Mouse (Mus musculus) ES-Bruce4 (cell line): ENCODE results near the gene Grb10. TPM values are rescaled to one million over a fixed set of nuclear protein-coding genes. Genes with fewer than 3 reads are reported as not detected.

ENCODE experiments used
- H3K27ac ChIP-seq: 2 replicates; pipeline ENCODE4 v1.5.1; 2012; ENCODE audit warnings: low read length, inconsistent platforms; ENCODE audit not compliant: insufficient read depth
- H3K27me3 ChIP-seq: 2 replicates; pipeline ENCODE4 v1.6.1; 2012; ENCODE audit warnings: mild to moderate bottlenecking, low read length, inconsistent platforms; ENCODE audit not compliant: control insufficient read depth, poor library complexity, insufficient read depth, severe bottlenecking
- H3K36me3 ChIP-seq: 2 replicates; pipeline ENCODE4 v1.6.1; 2012; ENCODE audit warnings: inconsistent platforms, mild to moderate bottlenecking, low read length, moderate library complexity; ENCODE audit not compliant: control insufficient read depth, poor library complexity, insufficient read depth, severe bottlenecking
- H3K4me1 ChIP-seq: one replicate; pipeline ENCODE4 v1.8.1; 2011; ENCODE audit warnings: low read length; ENCODE audit not compliant: control insufficient read depth, insufficient read depth
- H3K4me3 ChIP-seq: 2 replicates; pipeline ENCODE4 v1.5.1; 2011; ENCODE audit warnings: low read depth, mild to moderate bottlenecking, low read length
- H3K9ac ChIP-seq: 2 replicates; pipeline ENCODE4 v1.6.1; 2012; ENCODE audit warnings: low read depth, mild to moderate bottlenecking, inconsistent platforms; ENCODE audit not compliant: poor library complexity, severe bottlenecking
- H3K9me3 ChIP-seq: replicated peaks from 2 replicates; pipeline ENCODE4 v1.6.1; 2012; ENCODE audit warnings: mild to moderate bottlenecking, low read length, inconsistent platforms; ENCODE audit not compliant: control insufficient read depth, poor library complexity, insufficient read depth, severe bottlenecking
- CTCF ChIP-seq: IDR thresholded peaks from one replicate; pipeline ENCODE4 v1.8.1; 2011; ENCODE audit warnings: low read depth, low read length
- EP300 ChIP-seq: IDR thresholded peaks from 2 replicates; pipeline ENCODE4 v1.6.1; 2011; ENCODE audit warnings: low read depth, low read length; ENCODE audit not compliant: insufficient read depth
- POLR2A ChIP-seq: IDR thresholded peaks from one replicate; pipeline ENCODE4 v1.8.1; 2011; ENCODE audit warnings: low read length; ENCODE audit not compliant: insufficient read depth
- polyA plus RNA-seq: library from polyadenylated mRNA; stranded (reverse); fragments of >200 nt; gene quantifications from 2 replicates; pipeline ENCODE4 v1.2.4, GENCODE M21; 2011; ENCODE audit warnings: low read depth; ENCODE audit not compliant: missing spikeins, insufficient read depth, insufficient read length

Gene Grb10
- polyA plus RNA-seq, 1 experiment = 160 TPM

GRCm38 (mm10) chr11:11963065-11963464 lies 75.4 kb downstream of the Grb10 start:
- TF ChIP-seq POLR2A (no peak), EP300 (no peak), CTCF (no peak)
- Histone ChIP-seq H3K9me3 (no peaks in the 10 kb centered on the region), H3K27ac (no peak overlapping the region), H3K4me1 (no peaks in the 10 kb centered on the region), H3K36me3 (no peaks in the 10 kb centered on the region), H3K4me3 (no peak overlapping the region), H3K9ac (no peak overlapping the region), H3K27me3 (no peaks in the 10 kb centered on the region)

- no peaks in the 10 kb centered on the region for H3K9me3 ChIP-seq
- no peak for TF ChIP-seq EP300
- no peaks in the 10 kb centered on the region for H3K27me3 ChIP-seq
- no peaks in the 10 kb centered on the region for H3K4me1 ChIP-seq
- H3K27ac ChIP-seq = no peak overlapping the region
- H3K36me3 ChIP-seq = peaks cover 2% of the 10 kb centered on the region; the same call in 1 of the 2 replicates
- H3K4me3 ChIP-seq = no peak overlapping the region
- H3K9ac ChIP-seq = no peak overlapping the region
These were observed 75.9 kb downstream of the Grb10 start for GRCm38 (mm10) chr11:11962629-11962954.

GRCm38 (mm10) chr11:11961917-11962628 lies 76.4 kb downstream of the Grb10 start:
- no peaks in the 10 kb centered on the region for H3K27me3 ChIP-seq
- no peak overlapping the region for H3K4me3 ChIP-seq
- H3K4me1 ChIP-seq = no peaks in the 10 kb centered on the region
- H3K36me3 ChIP-seq = peaks cover 3% of the 10 kb centered on the region; the same call in 1 of the 2 replicates
- H3K27ac ChIP-seq = no peak overlapping the region
- H3K9me3 ChIP-seq = no peaks in the 10 kb centered on the region
- TF ChIP-seq CTCF (no peak), EP300 (no peak), POLR2A (no peak)
- no peak overlapping the region for H3K9ac ChIP-seq

GRCm38 (mm10) chr11:11960858-11961257 lies 77.6 kb downstream of the Grb10 start:
- H3K9me3 ChIP-seq = no peaks in the 10 kb centered on the region
- TF ChIP-seq CTCF = no peak
- no peak for TF ChIP-seq POLR2A

GRCm38 (mm10) chr11:11960227-11960626 lies 78.3 kb downstream of the Grb10 start:
- H3K27ac ChIP-seq = no peak overlapping the region
- no peak for TF ChIP-seq EP300
- TF ChIP-seq CTCF = no peak
- TF ChIP-seq POLR2A = no peak
- no peaks in the 10 kb centered on the region for H3K4me1 ChIP-seq
- H3K9ac ChIP-seq = no peak overlapping the region
- no peak overlapping the region for H3K4me3 ChIP-seq
- H3K27me3 ChIP-seq = no peaks in the 10 kb centered on the region
- H3K9me3 ChIP-seq = no peaks in the 10 kb centered on the region
- H3K36me3 ChIP-seq = peaks cover 3% of the 10 kb centered on the region; the same call in 1 of the 2 replicates

More at GRCm38 (mm10) chr11:11960858-11961257, 77.6 kb downstream of the Grb10 start:
- H3K4me1 ChIP-seq = no peaks in the 10 kb centered on the region
- H3K4me3 ChIP-seq = no peak overlapping the region
- H3K9ac ChIP-seq = no peak overlapping the region
- no peak overlapping the region for H3K27ac ChIP-seq
- no peaks in the 10 kb centered on the region for H3K27me3 ChIP-seq
- H3K36me3 ChIP-seq = peaks cover 3% of the 10 kb centered on the region; the same call in 1 of the 2 replicates

GRCm38 (mm10) chr11:11958479-11958878 lies 80.0 kb downstream of the Grb10 start:
- Histone ChIP-seq H3K27me3 (no peaks in the 10 kb centered on the region), H3K9me3 (no peaks in the 10 kb centered on the region), H3K9ac (no peak overlapping the region), H3K36me3 (peaks cover 3% of the 10 kb centered on the region; the same call in 1 of the 2 replicates), H3K4me1 (no peaks in the 10 kb centered on the region), H3K4me3 (no peak overlapping the region), H3K27ac (no peak overlapping the region)
- TF ChIP-seq CTCF (no peak), POLR2A (no peak), EP300 (no peak)
